Mouse (Mus musculus): ENCODE data around the gene Tmem189. TPM values are rescaled to one million over a fixed set of nuclear protein-coding genes. Genes with fewer than 3 reads are reported as not detected.

The Tmem189 gene
- polyA plus RNA-seq, 1 experiment: 113 TPM

GRCm38 (mm10) chr2:167599917-167600316, 89.7 kb downstream of the Tmem189 start:
- WGBS: 61% methylated on average over 6 of the region's 6 CpGs
- Histone ChIP-seq H3K4me1 (ENCODE audit: control insufficient read depth, insufficient read depth, low read length) (no peaks in the 10 kb centered on the region), H3K27ac (ENCODE audit: insufficient read depth, low read length) (no peak overlapping the region), H3K4me3 (replicated peaks; ENCODE audit: insufficient read depth, low read depth, low read length) (no peak overlapping the region), H3K27me3 (ENCODE audit: control insufficient read depth, insufficient read depth, low read length) (no peaks in the 10 kb centered on the region)
- no peak for DNase-seq
- no peak for TF ChIP-seq POLR2A (IDR thresholded peaks at IDR 0.05; ENCODE audit: borderline replicate concordance, insufficient read depth, low read length)
- TF ChIP-seq CTCF (IDR thresholded peaks at IDR 0.05; ENCODE audit: borderline replicate concordance, insufficient read depth, low read depth, low read length): no peak

DNA sequence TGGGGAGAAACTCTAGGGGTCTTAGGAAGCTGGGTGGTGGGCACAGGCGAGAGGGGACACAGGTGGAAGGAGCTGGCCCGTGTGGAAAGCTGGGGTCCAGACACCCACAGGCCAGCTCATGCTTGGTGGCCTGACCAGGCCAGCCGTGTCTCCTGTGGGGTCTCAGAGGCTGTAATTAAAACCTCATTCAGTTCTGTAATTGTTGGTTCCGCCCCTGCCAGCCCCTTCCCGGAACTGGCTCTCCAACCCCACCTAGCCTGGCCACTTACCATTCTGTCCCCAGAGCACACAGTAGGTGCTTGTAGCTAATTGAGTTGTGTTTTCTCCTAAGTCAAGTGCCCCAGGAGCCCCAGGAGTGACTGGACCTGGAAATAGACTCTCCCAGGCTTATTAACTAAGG, 90.4 kb downstream of the Tmem189 start:
- no peaks in the 10 kb centered on the region for H3K27me3 ChIP-seq (ENCODE audit: control insufficient read depth, insufficient read depth, low read length)
- H3K4me3 ChIP-seq (replicated peaks; ENCODE audit: insufficient read depth, low read depth, low read length): no peak overlapping the region
- DNase-seq: no peak
- no peak overlapping the region for H3K27ac ChIP-seq (ENCODE audit: insufficient read depth, low read length)
- TF ChIP-seq CTCF (IDR thresholded peaks at IDR 0.05; ENCODE audit: borderline replicate concordance, insufficient read depth, low read depth, low read length): no peak
- TF ChIP-seq POLR2A (IDR thresholded peaks at IDR 0.05; ENCODE audit: borderline replicate concordance, insufficient read depth, low read length): no peak
- WGBS: 90% methylated on average over 5 of the region's 5 CpGs
- no peaks in the 10 kb centered on the region for H3K4me1 ChIP-seq (ENCODE audit: control insufficient read depth, insufficient read depth, low read length)

GRCm38 (mm10) chr2:167597492-167598186, 92.0 kb downstream of the Tmem189 start:
- Histone ChIP-seq H3K4me3 (replicated peaks; ENCODE audit: insufficient read depth, low read depth, low read length) (no peak overlapping the region), H3K27ac (ENCODE audit: insufficient read depth, low read length) (no peak overlapping the region), H3K4me1 (ENCODE audit: control insufficient read depth, insufficient read depth, low read length) (no peaks in the 10 kb centered on the region), H3K27me3 (ENCODE audit: control insufficient read depth, insufficient read depth, low read length) (no peaks in the 10 kb centered on the region)
- WGBS: 30% methylated on average over 40 of the region's 40 CpGs
- TF ChIP-seq POLR2A (IDR thresholded peaks at IDR 0.05; ENCODE audit: borderline replicate concordance, insufficient read depth, low read length): no peak
- TF ChIP-seq CTCF (IDR thresholded peaks at IDR 0.05; ENCODE audit: borderline replicate concordance, insufficient read depth, low read depth, low read length): no peak
- no peak for DNase-seq

DNA sequence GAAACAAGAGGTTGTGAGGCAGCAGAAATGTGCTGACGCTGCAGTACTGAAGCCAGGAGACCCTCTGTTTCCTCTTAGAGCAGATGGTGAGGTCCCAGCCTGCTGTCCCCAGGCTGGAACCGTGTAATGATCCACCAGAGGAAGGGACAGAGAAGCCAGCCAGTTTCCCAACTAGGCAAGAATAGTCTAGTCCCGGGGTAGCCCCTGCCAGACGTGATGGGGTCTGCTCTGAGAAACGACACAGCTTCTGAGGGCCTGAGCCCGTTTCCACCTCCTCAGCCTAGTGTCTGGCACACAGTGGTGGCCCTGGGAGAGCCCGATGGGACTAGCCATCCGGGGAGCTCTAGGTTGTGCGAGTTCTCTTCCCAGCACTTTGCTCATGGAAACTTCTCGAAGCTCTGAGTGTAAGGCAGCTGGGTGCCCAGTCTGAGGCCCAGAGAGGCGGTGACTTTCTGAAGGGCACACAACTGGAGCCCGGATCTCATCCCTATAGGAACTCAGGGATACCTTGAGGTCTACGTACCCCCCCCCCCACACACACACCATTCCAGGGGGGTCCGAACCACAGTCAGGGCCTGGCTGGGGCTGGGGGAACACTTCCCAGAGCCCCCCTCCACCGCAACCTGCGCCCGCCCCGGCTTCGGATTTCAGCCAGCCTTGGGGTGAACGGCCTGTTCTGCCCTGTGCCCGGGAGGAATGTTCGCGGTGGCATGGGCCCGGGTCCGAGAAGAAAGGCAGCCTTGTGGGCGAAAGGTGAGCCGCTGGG, 92.7 kb downstream of the Tmem189 start:
- H3K4me1 ChIP-seq (ENCODE audit: control insufficient read depth, insufficient read depth, low read length): no peaks in the 10 kb centered on the region
- H3K27me3 ChIP-seq (ENCODE audit: control insufficient read depth, insufficient read depth, low read length): no peaks in the 10 kb centered on the region
- H3K27ac ChIP-seq (ENCODE audit: insufficient read depth, low read length): no peak overlapping the region
- no peak for DNase-seq
- WGBS: 30% methylated on average over 27 of the region's 27 CpGs
- H3K4me3 ChIP-seq (replicated peaks; ENCODE audit: insufficient read depth, low read depth, low read length): no peak overlapping the region
- TF ChIP-seq POLR2A (IDR thresholded peaks at IDR 0.05; ENCODE audit: borderline replicate concordance, insufficient read depth, low read length): no peak
- no peak for TF ChIP-seq CTCF (IDR thresholded peaks at IDR 0.05; ENCODE audit: borderline replicate concordance, insufficient read depth, low read depth, low read length)

DNA sequence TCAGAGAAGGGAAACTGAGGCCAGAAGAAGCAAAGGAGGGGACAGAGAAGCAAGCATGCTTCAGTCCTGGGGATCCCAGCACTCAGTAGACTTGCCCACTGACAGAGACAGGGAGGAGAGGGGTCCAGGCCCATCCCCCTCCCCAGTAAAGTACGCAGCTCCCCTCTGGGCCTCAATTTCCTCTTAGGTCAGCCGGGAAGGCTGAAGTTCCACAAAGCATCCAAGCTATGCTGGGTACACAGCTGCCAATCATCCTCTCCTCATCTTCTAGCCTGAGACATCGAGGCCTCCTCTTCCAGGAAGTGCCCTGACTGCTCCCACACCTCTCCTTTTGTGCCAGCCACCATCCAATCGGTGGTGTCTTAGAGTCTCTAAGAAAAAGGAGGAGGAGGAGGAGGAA, 93.4 kb downstream of the Tmem189 start:
- no peak for DNase-seq
- Histone ChIP-seq H3K4me3 (replicated peaks; ENCODE audit: insufficient read depth, low read depth, low read length) (no peak overlapping the region), H3K27ac (ENCODE audit: insufficient read depth, low read length) (no peak overlapping the region), H3K27me3 (ENCODE audit: control insufficient read depth, insufficient read depth, low read length) (no peaks in the 10 kb centered on the region), H3K4me1 (ENCODE audit: control insufficient read depth, insufficient read depth, low read length) (no peaks in the 10 kb centered on the region)
- 71% methylated on average over 4 of the region's 4 CpGs for WGBS
- TF ChIP-seq POLR2A (IDR thresholded peaks at IDR 0.05; ENCODE audit: borderline replicate concordance, insufficient read depth, low read length) (no peak), CTCF (IDR thresholded peaks at IDR 0.05; ENCODE audit: borderline replicate concordance, insufficient read depth, low read depth, low read length) (no peak)

DNA sequence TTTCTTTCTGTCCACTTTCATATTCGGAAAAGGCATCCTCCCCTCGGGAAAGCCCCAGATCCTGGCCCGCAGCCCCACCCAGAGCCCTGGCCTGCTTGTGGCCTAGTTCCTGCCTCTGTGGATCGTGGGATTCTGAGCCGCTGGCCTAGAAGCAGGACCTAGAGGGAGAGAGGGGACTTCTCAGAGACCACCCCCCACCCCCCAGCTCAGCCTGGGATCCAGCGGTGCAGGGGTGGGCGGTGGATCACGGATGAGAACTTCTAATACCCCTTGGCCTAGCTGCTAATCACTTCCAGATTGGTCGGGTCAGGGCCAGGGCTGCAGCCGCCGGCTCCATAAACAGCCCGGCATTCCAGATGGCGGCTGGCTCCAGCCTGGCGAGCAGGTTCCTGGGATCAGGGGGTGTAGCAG, 93.9 kb downstream of the Tmem189 start:
- DNase-seq: no peak
- Histone ChIP-seq H3K4me1 (ENCODE audit: control insufficient read depth, insufficient read depth, low read length) (no peaks in the 10 kb centered on the region), H3K27me3 (ENCODE audit: control insufficient read depth, insufficient read depth, low read length) (no peaks in the 10 kb centered on the region), H3K4me3 (replicated peaks; ENCODE audit: insufficient read depth, low read depth, low read length) (no peak overlapping the region), H3K27ac (ENCODE audit: insufficient read depth, low read length) (no peak overlapping the region)
- 43% methylated on average over 14 of the region's 14 CpGs for WGBS
- TF ChIP-seq CTCF (IDR thresholded peaks at IDR 0.05; ENCODE audit: borderline replicate concordance, insufficient read depth, low read depth, low read length): no peak
- TF ChIP-seq POLR2A (IDR thresholded peaks at IDR 0.05; ENCODE audit: borderline replicate concordance, insufficient read depth, low read length): no peak

DNA sequence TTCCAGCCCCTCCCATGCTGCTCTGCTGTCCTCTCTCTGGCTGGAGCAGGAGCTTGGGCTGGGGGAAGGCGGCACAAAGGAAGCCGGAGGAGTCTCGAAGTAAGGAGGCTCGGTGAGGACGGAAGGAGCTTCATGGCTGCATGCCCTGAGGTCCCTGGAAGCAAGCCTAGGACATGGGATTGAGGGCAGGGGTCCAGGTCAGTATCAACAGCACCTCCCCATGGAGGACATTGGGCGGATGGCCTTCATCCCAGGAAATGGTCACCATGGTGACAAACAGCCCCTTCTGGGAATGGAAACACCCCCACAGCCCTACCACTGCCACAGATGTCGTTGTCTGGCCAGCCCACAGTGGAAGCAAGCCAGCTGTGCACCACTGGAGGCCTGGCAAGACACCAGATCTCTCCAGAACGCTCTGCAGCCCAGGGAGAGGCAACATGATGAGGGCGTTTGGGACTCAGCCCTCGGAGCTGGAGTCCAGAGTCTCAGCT, 95.1 kb downstream of the Tmem189 start:
- H3K4me1 ChIP-seq (ENCODE audit: control insufficient read depth, insufficient read depth, low read length): no peaks in the 10 kb centered on the region
- H3K27ac ChIP-seq (ENCODE audit: insufficient read depth, low read length): no peak overlapping the region
- H3K27me3 ChIP-seq (ENCODE audit: control insufficient read depth, insufficient read depth, low read length): no peaks in the 10 kb centered on the region
- H3K4me3 ChIP-seq (replicated peaks; ENCODE audit: insufficient read depth, low read depth, low read length): no peak overlapping the region
- TF ChIP-seq CTCF (IDR thresholded peaks at IDR 0.05; ENCODE audit: borderline replicate concordance, insufficient read depth, low read depth, low read length) (no peak), POLR2A (IDR thresholded peaks at IDR 0.05; ENCODE audit: borderline replicate concordance, insufficient read depth, low read length) (no peak)
- peak; percentile 38 to 43 for DNase-seq
- 15% methylated on average over 10 of the region's 10 CpGs for WGBS

Data from cerebellum, adult 2 months (tissue).